Mouse (Mus musculus) bone marrow, adult 2 months (tissue): ENCODE data around the gene Bckdk.

ENCODE experiments used
- CTCF ChIP-seq: fragments of 200-500 bp; IDR thresholded peaks from 2 replicates; pipeline ENCODE4 v1.5.1; 2011; ENCODE audit warnings: low read length, control low read depth; ENCODE audit not compliant: control insufficient read depth, insufficient read depth
- POLR2A ChIP-seq: fragments of 200-500 bp; IDR thresholded peaks from 2 replicates; pipeline ENCODE4 v1.6.1; 2011; ENCODE audit warnings: low read depth, mild to moderate bottlenecking, control low read depth, low read length, borderline replicate concordance; ENCODE audit not compliant: control insufficient read depth

DNA sequence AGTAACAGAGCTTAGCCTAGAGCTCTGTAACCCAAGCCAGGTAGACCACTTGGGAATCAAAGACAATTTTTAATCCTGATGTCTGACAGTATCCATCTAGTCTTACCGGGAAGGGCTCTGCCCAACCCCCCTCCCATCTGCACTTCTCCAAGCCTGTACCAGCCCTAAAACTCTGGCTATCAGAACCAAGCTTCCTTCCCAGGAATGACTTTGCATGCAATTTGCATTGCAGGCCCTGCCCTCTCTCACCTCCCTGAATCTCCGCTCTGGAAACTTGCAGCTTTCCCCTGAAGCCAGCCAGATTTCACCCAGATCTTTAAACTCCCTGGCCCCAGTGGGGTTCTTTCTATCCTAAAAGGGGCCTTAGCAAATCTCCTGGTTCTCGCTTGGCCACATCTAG is 16.1 kb upstream of the Bckdk start:
- TF ChIP-seq CTCF (no peak), POLR2A (no peak)
